Mouse (Mus musculus) erythroblast, embryonic 14.5 days (primary cell): ENCODE results near the gene Dzip1. TPM values are rescaled to one million over a fixed set of nuclear protein-coding genes. Genes with fewer than 3 reads are reported as not detected.

Experiments
- H3K27me3 ChIP-seq: 2 replicates; pipeline ENCODE4 v1.6.1; 2012; ENCODE audit warnings: inconsistent platforms; ENCODE audit not compliant: control insufficient read depth
- H3K36me3 ChIP-seq: 2 replicates; pipeline ENCODE4 v1.6.1; 2012; ENCODE audit warnings: mild to moderate bottlenecking, inconsistent platforms; ENCODE audit not compliant: control insufficient read depth
- H3K4me1 ChIP-seq: 2 replicates; pipeline ENCODE4 v1.6.1; 2012; ENCODE audit warnings: inconsistent platforms; ENCODE audit not compliant: control insufficient read depth
- H3K4me3 ChIP-seq: replicated peaks from 2 replicates; pipeline ENCODE3; 2012; ENCODE audit warnings: moderate library complexity, mild to moderate bottlenecking, inconsistent platforms
- H3K9me3 ChIP-seq: 2 replicates; pipeline ENCODE4 v1.6.1; 2012; ENCODE audit warnings: low read length, inconsistent platforms, mixed read lengths; ENCODE audit not compliant: control insufficient read depth
- GATA1 ChIP-seq: IDR thresholded peaks from 2 replicates; pipeline ENCODE4 v1.6.1; 2012; ENCODE audit warnings: low read length, inconsistent platforms, mixed read lengths
- TAL1 ChIP-seq: IDR thresholded peaks from 3 replicates; pipeline ENCODE4 v1.6.1; 2012; ENCODE audit warnings: low read length, inconsistent platforms, mixed read lengths
- polyA plus RNA-seq: library from polyadenylated mRNA; stranded (reverse); fragments of >175 nt; gene quantifications from 2 replicates; pipeline ENCODE4 v1.2.3, GENCODE M21; 2012

The Dzip1 gene
- polyA plus RNA-seq, 1 experiment = 0.13 TPM

GRCm38 (mm10) chr14:118929779-118930178 is 4.5 kb upstream of the Dzip1 start:
- Histone ChIP-seq H3K4me3 (no peak overlapping the region), H3K36me3 (no peaks in the 10 kb centered on the region), H3K4me1 (peaks cover 6% of the 10 kb centered on the region), H3K9me3 (peaks cover 3% of the 10 kb centered on the region; the same call in 1 of the 2 replicates), H3K27me3 (peaks cover 28% of the 10 kb centered on the region)
- TF ChIP-seq GATA1 (no peak), TAL1 (no peak)

- Histone ChIP-seq H3K36me3 (no peaks in the 10 kb centered on the region), H3K4me1 (peaks cover 3% of the 10 kb centered on the region; the same call in 1 of the 2 replicates), H3K27me3 (peaks cover 37% of the 10 kb centered on the region), H3K9me3 (peaks cover 5% of the 10 kb centered on the region; the same call in 1 of the 2 replicates), H3K4me3 (no peak overlapping the region)
- TF ChIP-seq TAL1 (no peak), GATA1 (no peak)
Measured at GRCm38 (mm10) chr14:118928565-118928964, 3.3 kb upstream of the Dzip1 start.

- Histone ChIP-seq H3K27me3 (peaks cover 71% of the 10 kb centered on the region), H3K9me3 (peaks cover 8% of the 10 kb centered on the region; the same call in 1 of the 2 replicates), H3K4me1 (peaks cover 3% of the 10 kb centered on the region; the same call in 1 of the 2 replicates), H3K36me3 (no peaks in the 10 kb centered on the region), H3K4me3 (no peak overlapping the region)
- TF ChIP-seq TAL1 (no peak), GATA1 (no peak)
Measured at GRCm38 (mm10) chr14:118922667-118923184, 2.5 kb downstream of the Dzip1 start.

GRCm38 (mm10) chr14:118922251-118922650 is 3.0 kb downstream of the Dzip1 start:
- H3K4me1 ChIP-seq = peaks cover 3% of the 10 kb centered on the region; the same call in 1 of the 2 replicates
- no peak for TF ChIP-seq TAL1
- no peak for TF ChIP-seq GATA1
- H3K4me3 ChIP-seq = no peak overlapping the region
- H3K27me3 ChIP-seq = peaks cover 68% of the 10 kb centered on the region
- H3K36me3 ChIP-seq = no peaks in the 10 kb centered on the region
- peaks cover 8% of the 10 kb centered on the region; the same call in 1 of the 2 replicates for H3K9me3 ChIP-seq

- Histone ChIP-seq H3K9me3 (peaks cover 8% of the 10 kb centered on the region; the same call in 1 of the 2 replicates), H3K4me3 (no peak overlapping the region), H3K4me1 (peaks cover 3% of the 10 kb centered on the region; the same call in 1 of the 2 replicates), H3K36me3 (no peaks in the 10 kb centered on the region), H3K27me3 (peaks cover 54% of the 10 kb centered on the region)
- TF ChIP-seq GATA1 = no peak
- TF ChIP-seq TAL1 = no peak
Measured at GRCm38 (mm10) chr14:118920654-118921053, 4.6 kb downstream of the Dzip1 start.

- H3K27me3 ChIP-seq = peaks cover 40% of the 10 kb centered on the region
Measured at GRCm38 (mm10) chr14:118919025-118919424, 6.2 kb downstream of the Dzip1 start.

GRCm38 (mm10) chr14:118913651-118914050 is 11.6 kb downstream of the Dzip1 start:
- Histone ChIP-seq H3K9me3 (no peaks in the 10 kb centered on the region), H3K36me3 (no peaks in the 10 kb centered on the region), H3K27me3 (peaks cover 2% of the 10 kb centered on the region; the same call in 1 of the 2 replicates), H3K4me3 (no peak overlapping the region), H3K4me1 (peaks cover 8% of the 10 kb centered on the region)
- TF ChIP-seq TAL1 (no peak), GATA1 (no peak)

More at GRCm38 (mm10) chr14:118919025-118919424, 6.2 kb downstream of the Dzip1 start:
- no peaks in the 10 kb centered on the region for H3K36me3 ChIP-seq
- H3K4me3 ChIP-seq = no peak overlapping the region
- H3K9me3 ChIP-seq = peaks cover 2% of the 10 kb centered on the region; the same call in 1 of the 2 replicates
- TF ChIP-seq GATA1 = no peak
- no peak for TF ChIP-seq TAL1
- H3K4me1 ChIP-seq = no peaks in the 10 kb centered on the region

- H3K4me3 ChIP-seq = no peak overlapping the region
- no peaks in the 10 kb centered on the region for H3K36me3 ChIP-seq
- no peaks in the 10 kb centered on the region for H3K9me3 ChIP-seq
- H3K27me3 ChIP-seq = peaks cover 2% of the 10 kb centered on the region; the same call in 1 of the 2 replicates
- peaks cover 8% of the 10 kb centered on the region for H3K4me1 ChIP-seq
- TF ChIP-seq TAL1 (no peak), GATA1 (no peak)
Measured at GRCm38 (mm10) chr14:118911521-118911920, 13.7 kb downstream of the Dzip1 start.

- Histone ChIP-seq H3K9me3 (no peaks in the 10 kb centered on the region), H3K4me1 (peaks cover 8% of the 10 kb centered on the region), H3K36me3 (no peaks in the 10 kb centered on the region), H3K4me3 (peak overlapping the region; percentile 51), H3K27me3 (peaks cover 2% of the 10 kb centered on the region; the same call in 1 of the 2 replicates)
- TF ChIP-seq GATA1 (no peak), TAL1 (no peak)
Measured at GRCm38 (mm10) chr14:118910332-118911222, 14.7 kb downstream of the Dzip1 start.
